Mouse (Mus musculus) lung, postnatal 0 days (tissue): Measurements from ENCODE around the gene Mgat5.

Source experiments
- CTCF ChIP-seq: IDR thresholded peaks from 2 replicates; pipeline ENCODE4 v1.5.1; 2016; ENCODE audit warnings: antibody characterized with exemption, mild to moderate bottlenecking
- EP300 ChIP-seq: IDR thresholded peaks from 2 replicates; pipeline ENCODE4 v1.6.1; 2016; ENCODE audit warnings: antibody characterized with exemption, mild to moderate bottlenecking, control low read depth

- TF ChIP-seq CTCF (no peak), EP300 (no peak)
These were observed 182.4 kb downstream of the Mgat5 start for GRCm38 (mm10) chr1:127387226-127387625.
